Mouse (Mus musculus): ENCODE results near the gene Lyve1.

GRCm38 (mm10) chr7:110804266-110804665 is 58.8 kb downstream of the Lyve1 start:
- no peak for TF ChIP-seq POLR2A (IDR thresholded peaks at IDR 0.05; ENCODE audit: insufficient read depth, low read depth, low read length)
- TF ChIP-seq CTCF (IDR thresholded peaks at IDR 0.05; ENCODE audit: insufficient read depth, low read depth, low read length): no peak
